Mouse (Mus musculus): ENCODE data around the gene Ndufs6.

DNA sequence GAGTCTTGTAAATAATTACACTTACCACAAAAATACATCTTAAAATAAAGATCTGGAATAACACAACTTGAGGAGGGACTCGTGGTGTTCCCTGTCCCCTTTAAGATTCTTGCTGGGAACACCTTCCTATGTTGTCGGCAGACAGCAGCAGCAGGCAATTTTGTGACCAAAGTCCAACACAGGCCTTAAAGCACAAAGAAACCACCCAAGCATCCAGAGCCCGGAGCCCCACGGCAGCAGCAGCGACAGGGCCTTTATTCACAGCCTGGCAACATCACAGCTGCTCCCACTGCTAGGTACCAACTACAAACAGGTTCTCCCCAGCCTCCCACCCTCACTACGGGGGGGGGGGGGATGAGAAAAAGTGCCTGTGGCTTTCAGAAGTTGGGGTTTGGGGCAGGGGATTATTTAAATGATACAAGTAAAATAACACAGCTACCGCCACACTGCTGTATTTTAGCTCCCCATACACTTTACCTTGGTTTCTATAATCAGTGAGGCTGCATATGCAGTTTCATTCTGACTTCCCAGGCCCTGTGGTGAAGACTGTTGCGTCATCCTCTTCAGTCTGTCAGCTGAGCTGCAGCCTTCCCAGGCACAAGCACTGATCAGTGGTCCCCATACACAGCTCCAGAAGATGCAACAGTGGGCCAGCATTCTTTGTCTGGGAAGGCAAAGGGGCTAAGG lies 22.8 kb downstream of the Ndufs6 start:
- TF ChIP-seq GATA1 (IDR thresholded peaks at IDR 0.05; ENCODE audit: low read length) (no peak), TAL1 (IDR thresholded peaks at IDR 0.05; ENCODE audit: low read length) (no peak)
